Mouse (Mus musculus) forebrain, embryonic 12.5 days (tissue): ENCODE results near the gene Nfia. TPM values are rescaled to one million over a fixed set of nuclear protein-coding genes. Genes with fewer than 3 reads are reported as not detected.
A peak's percentile ranks its signal among the peaks of the same experiment; 100 is the strongest.

Experiments
- ATAC-seq: fragments of 200-750 bp; cut with Nextera tagmentation; 2 replicates; pipeline ENCODE4 v1.8.0; 2017; ENCODE audit warnings: moderate TSS enrichment; ENCODE audit not compliant: low FRiP score
- H3K27ac ChIP-seq: fragments of 300-500 bp; sonication (generic); 2 replicates; pipeline ENCODE4 v1.5.1; 2016; ENCODE audit warnings: mild to moderate bottlenecking
- H3K27me3 ChIP-seq: fragments of 300-500 bp; sonication (generic); 2 replicates; pipeline ENCODE4 v1.6.1; 2016; ENCODE audit warnings: mild to moderate bottlenecking
- H3K36me3 ChIP-seq: fragments of 300-500 bp; sonication (generic); replicated peaks from 2 replicates; pipeline ENCODE4 v1.6.1; 2016; ENCODE audit warnings: mild to moderate bottlenecking
- H3K4me1 ChIP-seq: fragments of 300-500 bp; sonication (generic); 2 replicates; pipeline ENCODE4 v1.6.1; 2016
- H3K4me2 ChIP-seq: fragments of 300-500 bp; sonication (generic); 2 replicates; pipeline ENCODE4 v1.6.1; 2016; ENCODE audit warnings: mild to moderate bottlenecking, moderate library complexity
- H3K4me3 ChIP-seq: fragments of 300-500 bp; sonication (generic); replicated peaks from 2 replicates; pipeline ENCODE4 v1.5.1; 2016; ENCODE audit warnings: mild to moderate bottlenecking
- H3K9ac ChIP-seq: fragments of 300-500 bp; sonication (generic); 2 replicates; pipeline ENCODE4 v1.6.1; 2016; ENCODE audit warnings: mild to moderate bottlenecking
- H3K9me3 ChIP-seq: fragments of 300-500 bp; sonication (generic); 2 replicates; pipeline ENCODE4 v1.6.1; 2016
- WGBS: fragments of 180-500 bp; shearing (Covaris S2); methylation state at CpG from one replicate; pipeline ENCODE4 v1.1.7; 2016; 5-methylcytosine and 5-hydroxymethylcytosine counted together
- polyA plus RNA-seq: library from polyadenylated mRNA; unstranded; fragments of >200 nt; fragmentation: Nextera tagmentation; extraction: Ambion mirVana; gene quantifications from 2 replicates; pipeline ENCODE4 v1.2.1, GENCODE M21; 2016

Nfia gene
- polyA plus RNA-seq, 1 experiment from 2014 or later: 62.1 TPM

GRCm38 (mm10) chr4:97968786-97969348 is 196.3 kb downstream of the Nfia start:
- Histone ChIP-seq H3K4me3 (no peak overlapping the region), H3K9ac (no peak overlapping the region), H3K27me3 (no peaks in the 10 kb centered on the region), H3K27ac (no peak overlapping the region), H3K4me2 (no peak overlapping the region), H3K36me3 (no peaks in the 10 kb centered on the region), H3K4me1 (no peaks in the 10 kb centered on the region), H3K9me3 (no peaks in the 10 kb centered on the region)
- no peak for ATAC-seq
- 91% methylated on average over 7 of the region's 7 CpGs for WGBS

GRCm38 (mm10) chr4:97973064-97973463 is 200.5 kb downstream of the Nfia start:
- ATAC-seq: no peak
- H3K9ac ChIP-seq: no peak overlapping the region
- whole genome bisulfite sequencing: 89% methylated on average over 2 of the region's 2 CpGs
- no peak overlapping the region for H3K4me3 ChIP-seq
- no peaks in the 10 kb centered on the region for H3K27me3 ChIP-seq
- H3K27ac ChIP-seq: no peak overlapping the region
- H3K4me2 ChIP-seq: no peak overlapping the region
- H3K36me3 ChIP-seq: no peaks in the 10 kb centered on the region; the same call in 1 of the 2 replicates
- no peaks in the 10 kb centered on the region for H3K9me3 ChIP-seq
- H3K4me1 ChIP-seq: 0 out of 2 replicates have a peak, but pooled peaks cover 6% of the 10 kb centered on the region

GRCm38 (mm10) chr4:97974037-97974436 is 201.5 kb downstream of the Nfia start:
- no peaks in the 10 kb centered on the region; the same call in 1 of the 2 replicates for H3K36me3 ChIP-seq
- H3K9ac ChIP-seq: no peak overlapping the region
- H3K27me3 ChIP-seq: no peaks in the 10 kb centered on the region
- ATAC-seq: no peak
- 91% methylated on average over 6 of the region's 6 CpGs for WGBS
- H3K27ac ChIP-seq: no peak overlapping the region
- no peak overlapping the region for H3K4me3 ChIP-seq
- 0 out of 2 replicates have a peak, but pooled peaks cover 6% of the 10 kb centered on the region for H3K4me1 ChIP-seq
- H3K9me3 ChIP-seq: no peaks in the 10 kb centered on the region
- no peak overlapping the region for H3K4me2 ChIP-seq

GRCm38 (mm10) chr4:97976891-97977290 is 204.4 kb downstream of the Nfia start:
- H3K27me3 ChIP-seq: no peaks in the 10 kb centered on the region
- H3K4me3 ChIP-seq: no peak overlapping the region
- no peak overlapping the region for H3K4me2 ChIP-seq
- 0 out of 2 replicates have a peak, but pooled peaks cover 6% of the 10 kb centered on the region for H3K4me1 ChIP-seq
- H3K9me3 ChIP-seq: no peaks in the 10 kb centered on the region
- H3K9ac ChIP-seq: no peak overlapping the region
- H3K36me3 ChIP-seq: peaks cover 2% of the 10 kb centered on the region; the same call in 1 of the 2 replicates
- 69% methylated on average over 5 of the region's 5 CpGs for WGBS
- no peak overlapping the region for H3K27ac ChIP-seq
- ATAC-seq: no peak

GRCm38 (mm10) chr4:97984361-97984760 is 211.8 kb downstream of the Nfia start:
- Histone ChIP-seq H3K27ac (no peak overlapping the region), H3K4me3 (no peak overlapping the region), H3K9ac (no peak overlapping the region), H3K27me3 (no peaks in the 10 kb centered on the region), H3K4me2 (no peak overlapping the region), H3K36me3 (peaks cover 5% of the 10 kb centered on the region; the same call in 1 of the 2 replicates), H3K4me1 (peaks cover 9% of the 10 kb centered on the region), H3K9me3 (no peaks in the 10 kb centered on the region)
- no peak for ATAC-seq
- WGBS: 91% methylated on average over 2 of the region's 2 CpGs

- H3K4me2 ChIP-seq: no peak overlapping the region
- no peaks in the 10 kb centered on the region for H3K27me3 ChIP-seq
- no peak overlapping the region for H3K27ac ChIP-seq
- H3K4me3 ChIP-seq: no peak overlapping the region
- no peak overlapping the region for H3K9ac ChIP-seq
- no peak for ATAC-seq
- H3K4me1 ChIP-seq: peaks cover 9% of the 10 kb centered on the region
- 93% methylated on average over 1 of the region's 1 CpGs for WGBS
- peaks cover 3% of the 10 kb centered on the region; the same call in 1 of the 2 replicates for H3K36me3 ChIP-seq
- no peaks in the 10 kb centered on the region for H3K9me3 ChIP-seq
Observed at GRCm38 (mm10) chr4:97986056-97986734, 213.7 kb downstream of the Nfia start.

GRCm38 (mm10) chr4:97986735-97987075 is 214.2 kb downstream of the Nfia start:
- H3K27me3 ChIP-seq: no peaks in the 10 kb centered on the region

GRCm38 (mm10) chr4:97988703-97989102 is 216.2 kb downstream of the Nfia start:
- peaks cover 3% of the 10 kb centered on the region; the same call in 1 of the 2 replicates for H3K36me3 ChIP-seq
- peaks cover 15% of the 10 kb centered on the region for H3K4me1 ChIP-seq
- no peaks in the 10 kb centered on the region for H3K27me3 ChIP-seq
- H3K9me3 ChIP-seq: no peaks in the 10 kb centered on the region
- no peak overlapping the region for H3K4me3 ChIP-seq
- H3K27ac ChIP-seq: peak overlapping the region; percentile 36; the same call in 1 of the 2 replicates
- WGBS: 44% methylated on average over 5 of the region's 5 CpGs
- H3K4me2 ChIP-seq: no peak overlapping the region
- ATAC-seq: 0 out of 2 replicates have a peak, but pooled peaks have one; percentile 46
- no peak overlapping the region for H3K9ac ChIP-seq

More at GRCm38 (mm10) chr4:97986735-97987075, 214.2 kb downstream of the Nfia start:
- peaks cover 12% of the 10 kb centered on the region for H3K4me1 ChIP-seq
- no peak overlapping the region for H3K4me2 ChIP-seq
- no peaks in the 10 kb centered on the region for H3K9me3 ChIP-seq
- no peak overlapping the region for H3K9ac ChIP-seq
- no peak overlapping the region for H3K4me3 ChIP-seq
- ATAC-seq: no peak
- WGBS: 84% methylated on average over 4 of the region's 4 CpGs
- peaks cover 3% of the 10 kb centered on the region; the same call in 1 of the 2 replicates for H3K36me3 ChIP-seq
- no peak overlapping the region for H3K27ac ChIP-seq

- Histone ChIP-seq H3K4me3 (no peak overlapping the region), H3K9ac (no peak overlapping the region), H3K27ac (no peak overlapping the region), H3K27me3 (no peaks in the 10 kb centered on the region), H3K4me1 (peaks cover 15% of the 10 kb centered on the region), H3K9me3 (no peaks in the 10 kb centered on the region), H3K4me2 (no peak overlapping the region), H3K36me3 (0 out of 2 replicates have a peak, but pooled peaks cover 3% of the 10 kb centered on the region)
- 89% methylated on average over 5 of the region's 5 CpGs for WGBS
- no peak for ATAC-seq
Observed at GRCm38 (mm10) chr4:97990431-97990830, 217.9 kb downstream of the Nfia start.

- Histone ChIP-seq H3K27ac (no peak overlapping the region), H3K4me2 (no peak overlapping the region), H3K36me3 (0 out of 2 replicates have a peak, but pooled peaks cover 3% of the 10 kb centered on the region), H3K9me3 (no peaks in the 10 kb centered on the region), H3K4me1 (peaks cover 15% of the 10 kb centered on the region), H3K9ac (no peak overlapping the region), H3K27me3 (no peaks in the 10 kb centered on the region), H3K4me3 (no peak overlapping the region)
- no peak for ATAC-seq
- WGBS: 83% methylated on average over 11 of the region's 11 CpGs
Observed at GRCm38 (mm10) chr4:97991395-97991794, 218.9 kb downstream of the Nfia start.

- Histone ChIP-seq H3K27me3 (no peaks in the 10 kb centered on the region), H3K4me2 (no peak overlapping the region), H3K9ac (no peak overlapping the region), H3K27ac (no peak overlapping the region), H3K4me3 (no peak overlapping the region), H3K4me1 (peaks cover 15% of the 10 kb centered on the region), H3K36me3 (no peaks in the 10 kb centered on the region), H3K9me3 (no peaks in the 10 kb centered on the region)
- 25% methylated on average over 3 of the region's 3 CpGs for WGBS
- no peak for ATAC-seq
Observed at GRCm38 (mm10) chr4:97991880-97992279, 219.3 kb downstream of the Nfia start.

GRCm38 (mm10) chr4:97995911-97996712 is 223.6 kb downstream of the Nfia start:
- Histone ChIP-seq H3K36me3 (no peaks in the 10 kb centered on the region), H3K27me3 (no peaks in the 10 kb centered on the region), H3K4me2 (no peak overlapping the region), H3K4me1 (peaks cover 6% of the 10 kb centered on the region; the same call in 1 of the 2 replicates), H3K9ac (no peak overlapping the region), H3K9me3 (no peaks in the 10 kb centered on the region), H3K4me3 (no peak overlapping the region), H3K27ac (peak overlapping the region; percentile 2; the same call in 1 of the 2 replicates)
- WGBS: 88% methylated on average over 8 of the region's 8 CpGs
- no peak for ATAC-seq
